ENCODE assay signal across 8 mouse cellular contexts in the genomic region with DNA sequence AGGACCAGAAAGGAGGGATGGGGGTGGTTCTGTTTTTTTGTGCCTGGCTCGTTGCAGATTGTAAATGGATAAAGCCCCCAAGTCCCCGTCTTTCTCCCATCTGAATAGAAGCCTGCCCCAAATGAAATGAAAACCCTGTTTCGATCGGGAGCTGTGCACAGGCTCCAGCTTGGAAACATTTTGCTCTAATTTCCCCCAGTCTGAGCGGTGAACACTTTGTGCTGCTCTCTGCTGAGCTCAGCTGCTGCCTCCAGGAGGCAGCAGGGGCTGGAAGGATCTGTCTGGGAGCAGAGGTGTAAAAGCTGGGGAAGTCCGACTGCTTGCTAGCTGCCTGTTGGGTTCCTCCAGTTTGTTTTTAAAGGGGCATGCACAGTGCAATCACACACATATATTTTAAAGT. TPM values are rescaled to one million over a fixed set of nuclear protein-coding genes. Genes with fewer than 3 reads are reported as not detected.
DNase-seq lines count a peak whose midpoint lies in the region; ATAC-seq and TF ChIP-seq lines count a peak whose summit lies in the region.

No protein-coding gene starts in this region.

- H3K27ac ChIP-seq in left cerebral cortex, adult 2 months = peak overlapping the region; percentile 70
- H3K27ac ChIP-seq in embryonic fibroblast, embryonic 13.5 days (ENCODE audit: insufficient read depth, low read length) = peak overlapping the region; percentile 63
- H3K27ac ChIP-seq in layer of hippocampus, adult 2 months = peak overlapping the region; percentile 95
- H3K27ac ChIP-seq in lung, embryonic 16.5 days (ENCODE audit: low read length) = no peak overlapping the region
- no peak overlapping the region for H3K27ac ChIP-seq in thymus, adult 2 months (ENCODE audit: control insufficient read depth, insufficient read depth, low read length)

- peak overlapping the region; percentile 57 for H3K4me2 ChIP-seq in lung, embryonic 16.5 days (ENCODE audit: low read depth, low read length)

- ATAC-seq in lung, embryonic 16.5 days (ENCODE audit: low read depth) = no peak

- WGBS in lung, embryonic 16.5 days = 3% methylated on average over 6 of the region's 6 CpGs
- WGBS in thymus, adult 2 months = 19% methylated on average over 6 of the region's 6 CpGs

- H3K36me3 ChIP-seq in lung, embryonic 16.5 days (ENCODE audit: control insufficient read depth, insufficient read depth, low read length) = no peaks in the 10 kb centered on the region
- H3K36me3 ChIP-seq in thymus, adult 2 months (ENCODE audit: control insufficient read depth, insufficient read depth, low read length) = no peaks in the 10 kb centered on the region

- H3K4me3 ChIP-seq in left cerebral cortex, adult 2 months = peak overlapping the region; percentile 56
- H3K4me3 ChIP-seq in embryonic fibroblast, embryonic 13.5 days (ENCODE audit: insufficient read depth, low read length) = peak overlapping the region; percentile 59
- peak overlapping the region; percentile 67 for H3K4me3 ChIP-seq in layer of hippocampus, adult 2 months
- H3K4me3 ChIP-seq in lung, embryonic 16.5 days (ENCODE audit: low read length) = peak overlapping the region; percentile 57
- no peak overlapping the region for H3K4me3 ChIP-seq in thymus, adult 2 months (ENCODE audit: control insufficient read depth, insufficient read depth, low read length)

- intact Hi-C loops in left cerebral cortex, adult 2 months (cut with DNase I) = loop anchor here (1.0 to 5.0 kb wide), 2 partner anchors 152 to 383 kb away; no protein-coding TSS in a partner anchor
- intact Hi-C loops in heart, postnatal 14 days (cut with DNase I) = loop anchor here (2.0 kb wide), 1 partner anchor 40 kb away; no protein-coding TSS in a partner anchor

- TF ChIP-seq CTCF in left cerebral cortex, adult 2 months (IDR thresholded peaks at IDR 0.05) = peak; percentile 75
- TF ChIP-seq CTCF in embryonic fibroblast, embryonic 13.5 days (IDR thresholded peaks at IDR 0.05; ENCODE audit: borderline replicate concordance, insufficient read depth, low read length) = 0 out of 2 replicates have a peak, but pooled peaks have one; percentile 40
- TF ChIP-seq CTCF in layer of hippocampus, adult 2 months (conservative IDR thresholded peaks at IDR 0.05) = peak; percentile 85
- TF ChIP-seq CTCF in thymus, adult 2 months (IDR thresholded peaks at IDR 0.05; ENCODE audit: borderline replicate concordance, control insufficient read depth, extremely low read depth, insufficient read depth, low read length, poor library complexity) = no peak

- H3K27me3 ChIP-seq in lung, embryonic 16.5 days (ENCODE audit: control insufficient read depth, insufficient read depth, low read depth, low read length) = peaks cover 11% of the 10 kb centered on the region
- H3K27me3 ChIP-seq in thymus, adult 2 months (ENCODE audit: control insufficient read depth, insufficient read depth, low read length) = no peaks in the 10 kb centered on the region; the same call in 1 of the 2 replicates

- DNase-seq in left cerebral cortex, adult 2 months (ENCODE audit: extremely low spot score in 1 of 2, low spot score in 2 of 2) = peak; percentile 45 to 50
- no peak for DNase-seq in left cerebral cortex, adult 8-10 months (ENCODE audit: low spot score in 2 of 2)
- DNase-seq in heart, postnatal 14 days = peak; percentile 65 to 67
- peak; percentile 66 to 68 for DNase-seq in layer of hippocampus, adult 2 months (ENCODE audit: low spot score in 2 of 2)
- DNase-seq in right cerebral cortex, postnatal 25 days = peak; percentile 60
- no peak for DNase-seq in thymus, adult 2 months

- peak overlapping the region; percentile 20 for H3K9ac ChIP-seq in lung, embryonic 16.5 days (ENCODE audit: low read length)

- no peak; the same call in 1 of the 2 replicates for TF ChIP-seq POLR2A in embryonic fibroblast, embryonic 13.5 days (IDR thresholded peaks at IDR 0.05; ENCODE audit: low read depth, low read length)
- TF ChIP-seq POLR2A in thymus, adult 2 months (IDR thresholded peaks at IDR 0.05; ENCODE audit: control insufficient read depth, extremely low read depth, insufficient read depth, low read length, poor library complexity) = no peak

- no peaks in the 10 kb centered on the region for H3K9me3 ChIP-seq in lung, embryonic 16.5 days (ENCODE audit: control insufficient read depth, low read length)

- H3K4me1 ChIP-seq in embryonic fibroblast, embryonic 13.5 days (ENCODE audit: control insufficient read depth, insufficient read depth, low read length) = peaks cover 7% of the 10 kb centered on the region
- H3K4me1 ChIP-seq in lung, embryonic 16.5 days (replicated peaks; ENCODE audit: control insufficient read depth, insufficient read depth, low read length) = peaks cover 15% of the 10 kb centered on the region
- 0 out of 2 replicates have a peak, but pooled peaks cover 2% of the 10 kb centered on the region for H3K4me1 ChIP-seq in thymus, adult 2 months (replicated peaks; ENCODE audit: control insufficient read depth, insufficient read depth, low read length)

RNA-seq across cellular contexts. Expression of a gene that starts 1.4 kb away (rescaled TPM):
- total RNA-seq in left cerebral cortex, adult 2 months (2021) = 1 to 10 TPM; 7.4 to 9.9 TPM
- total RNA-seq in left cerebral cortex, adult 8-10 months (2022) = 1 to 10 TPM; 5.8 to 9.9 (median 7.0) TPM
- 21.9 and 28.2 TPM in 2 replicates for polyA plus RNA-seq in embryonic fibroblast, embryonic 13.5 days (2011; ENCODE audit: insufficient read length, low read depth, missing spikeins)
- total RNA-seq in heart, postnatal 14 days (2021) = 10 to 100 TPM; 53.0 to 62.6 TPM
- total RNA-seq in layer of hippocampus, adult 2 months (2021) = 10 to 100 TPM; 13.7 to 17.8 TPM
- 27.4 and 27.6 TPM in 2 replicates for polyA plus RNA-seq in lung, embryonic 16.5 days (2015; fragmentation: Nextera tagmentation; extraction: Ambion mirVana)
- polyA plus RNA-seq in thymus, adult 2 months (2012; rRNA removed) = 17.1 and 24.7 TPM in 2 replicates

RNA-seq across cellular contexts. Expression of a gene that starts 52.0 kb away (rescaled TPM):
- total RNA-seq in left cerebral cortex, adult 2 months (2021) = under 1 TPM; 0.29 to 0.75 TPM
- 1 to 10 TPM in 3 of 4 experiments, under 1 TPM in 1; 0.52 to 1.5 (median 1.2) TPM for total RNA-seq in left cerebral cortex, adult 8-10 months (2022)
- not detected in 2 replicates for polyA plus RNA-seq in embryonic fibroblast, embryonic 13.5 days (2011; ENCODE audit: insufficient read length, low read depth, missing spikeins)
- under 1 TPM in 1 of 2 experiments, not detected in 1; 0.36 TPM for total RNA-seq in heart, postnatal 14 days (2021)
- total RNA-seq in layer of hippocampus, adult 2 months (2021) = 1 to 10 TPM; 1.6 to 2.4 TPM
- polyA plus RNA-seq in lung, embryonic 16.5 days (2015; fragmentation: Nextera tagmentation; extraction: Ambion mirVana) = 2.1 and 2.9 TPM in 2 replicates
- 0.14 TPM in 1 of 2 replicates, not detected in the other for polyA plus RNA-seq in thymus, adult 2 months (2012; rRNA removed)

Comparison
In these comparisons a context has a peak if more than half of its experiments do, and no peak if none do; other contexts are left out.
1. DNase-seq: peak in left cerebral cortex, adult 2 months (2 of 2), heart, postnatal 14 days (2 of 2), layer of hippocampus, adult 2 months (2 of 2) and right cerebral cortex, postnatal 25 days (single experiment); none in left cerebral cortex, adult 8-10 months (0 of 2) and thymus, adult 2 months (single experiment).
2. H3K27ac ChIP-seq: peak in left cerebral cortex, adult 2 months (single experiment), embryonic fibroblast, embryonic 13.5 days (single experiment) and layer of hippocampus, adult 2 months (single experiment); none in lung, embryonic 16.5 days (single experiment) and thymus, adult 2 months (single experiment).